ENCODE assay signal across 9 mouse cellular contexts in the genomic region with DNA sequence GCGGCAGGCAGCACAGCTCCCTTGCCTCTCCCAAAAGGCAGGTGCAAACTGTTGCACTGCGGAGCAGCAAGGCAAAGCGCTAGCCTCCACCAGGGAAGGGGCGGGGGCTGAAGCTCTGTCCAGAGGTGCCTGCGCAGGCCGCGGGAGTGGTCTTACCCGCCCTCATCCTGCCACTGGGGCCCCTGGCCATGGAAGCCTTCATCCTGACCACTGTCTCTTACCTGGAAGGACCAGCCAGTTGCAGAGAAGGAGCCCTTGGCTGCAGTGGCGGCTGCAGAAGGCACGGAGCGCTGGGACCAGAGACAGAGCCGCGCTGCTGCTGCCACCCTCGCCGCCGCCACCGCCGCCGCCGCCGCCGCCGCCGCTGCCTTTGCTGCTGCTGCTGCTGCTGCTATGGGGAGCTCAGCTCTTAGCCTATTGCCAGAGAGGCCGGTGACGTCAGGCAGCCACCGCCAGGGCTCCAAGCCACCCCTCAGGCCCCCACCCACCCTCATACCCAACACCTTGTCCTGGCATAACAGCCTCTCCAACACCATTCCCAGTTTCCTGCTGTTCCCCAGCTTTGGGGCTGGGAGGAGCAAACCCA. TPM values are rescaled to one million over a fixed set of nuclear protein-coding genes. Genes with fewer than 3 reads are reported as not detected.
DNase-seq lines count a peak whose midpoint lies in the region; ATAC-seq lines count a peak whose summit lies in the region.
"Had no signal": no experiment of that assay in that cellular context is flagged by ENCODE, and none has a peak within 500 bp of the region (broad histone marks: within the 10 kb centered on the region; RNA-seq: fewer than 3 reads in every experiment).

Gene AI593442 (minus strand): TSS at position 419 of the 586 bp plus-strand sequence.

- intact Hi-C loops in left cerebral cortex, postnatal 25 days (cut with DNase I): loop anchor here (2.0 to 10.0 kb wide), 8 partner anchors 59 to 538 kb away; no protein-coding TSS in a partner anchor

- peak; percentile 76 for ATAC-seq in embryonic facial prominence, embryonic 11.5 days (replicated peaks; ENCODE audit: insufficient number of reproducible peaks, low FRiP score, low TSS enrichment, low read depth)
- peak; percentile 93 for ATAC-seq in neural tube, embryonic 14.5 days (ENCODE audit: low read depth)

- H3K27me3 ChIP-seq in embryonic facial prominence, embryonic 11.5 days (ENCODE audit: control insufficient read depth, insufficient read depth, low read length): peaks cover 32% of the 10 kb centered on the region
- H3K27me3 ChIP-seq in hindbrain, embryonic 10.5 days (ENCODE audit: insufficient read depth, poor library complexity, severe bottlenecking): peaks cover 52% of the 10 kb centered on the region
- peaks cover 8% of the 10 kb centered on the region; the same call in 1 of the 2 replicates for H3K27me3 ChIP-seq in neural tube, embryonic 14.5 days (ENCODE audit: control insufficient read depth, insufficient read depth, low read length)

- H3K9ac ChIP-seq in embryonic facial prominence, embryonic 11.5 days (replicated peaks; ENCODE audit: low read length): peak within 1 kb of the TSS; percentile 37; the same call in 1 of the 2 replicates
- peak within 1 kb of the TSS; percentile 80 for H3K9ac ChIP-seq in neural tube, embryonic 14.5 days (replicated peaks; ENCODE audit: low read depth, low read length)
- H3K9ac ChIP-seq: liver, embryonic 14.5 days had no signal

- peak within 1 kb of the TSS; percentile 47 for H3K4me3 ChIP-seq in embryonic facial prominence, embryonic 11.5 days (ENCODE audit: low read depth, low read length)
- peak within 1 kb of the TSS; percentile 62 for H3K4me3 ChIP-seq in hindbrain, embryonic 10.5 days
- peak within 1 kb of the TSS; percentile 64 for H3K4me3 ChIP-seq in neural tube, embryonic 14.5 days (ENCODE audit: low read depth, low read length)

- peaks cover 6% of the 10 kb centered on the region for H3K4me1 ChIP-seq in embryonic facial prominence, embryonic 11.5 days (ENCODE audit: control insufficient read depth, insufficient read depth, low read length)
- H3K4me1 ChIP-seq in hindbrain, embryonic 10.5 days (replicated peaks): peaks cover 31% of the 10 kb centered on the region
- H3K4me1 ChIP-seq in neural tube, embryonic 14.5 days (ENCODE audit: control insufficient read depth, insufficient read depth, low read length): peaks cover 15% of the 10 kb centered on the region

- WGBS in embryonic facial prominence, embryonic 11.5 days: 0% methylated on average over 14 of the region's 27 CpGs
- under 1% methylated on average over 26 of the region's 27 CpGs for WGBS in hindbrain, embryonic 10.5 days
- WGBS in neural tube, embryonic 14.5 days: 0% methylated on average over 22 of the region's 27 CpGs

- H3K36me3 ChIP-seq in embryonic facial prominence, embryonic 11.5 days (replicated peaks; ENCODE audit: control insufficient read depth, insufficient read depth, low read depth, low read length): no peaks in the 10 kb centered on the region
- H3K36me3 ChIP-seq in hindbrain, embryonic 10.5 days: no peaks in the 10 kb centered on the region
- H3K36me3 ChIP-seq in neural tube, embryonic 14.5 days (ENCODE audit: control insufficient read depth, insufficient read depth, low read length): no peaks in the 10 kb centered on the region

- peak within 1 kb of the TSS; percentile 86 for H3K4me2 ChIP-seq in embryonic facial prominence, embryonic 11.5 days (ENCODE audit: low read depth, low read length)
- H3K4me2 ChIP-seq in neural tube, embryonic 14.5 days (ENCODE audit: low read depth, low read length): peak within 1 kb of the TSS; percentile 80

- DNase-seq in kidney, postnatal 10 days: peak; percentile 21
- no peak for DNase-seq in kidney, adult 8-10 months
- peak; percentile 47 for DNase-seq in embryonic facial prominence, embryonic 11.5 days (ENCODE audit: low spot score)
- DNase-seq in hindbrain, embryonic 10.5 days (ENCODE audit: low spot score): peak; percentile 73
- peak; percentile 76 to 87 for DNase-seq in left cerebral cortex, postnatal 25 days (ENCODE audit: low spot score in 2 of 2)
- DNase-seq in gastrocnemius, adult 8-10 months (ENCODE audit: low spot score in 2 of 2): no peak
- DNase-seq in adrenal gland, adult 18-20 months (ENCODE audit: low spot score in 2 of 2): no peak

- H3K27ac ChIP-seq in embryonic facial prominence, embryonic 11.5 days (replicated peaks; ENCODE audit: low read depth, low read length): no peak within 1 kb of the TSS
- peak within 1 kb of the TSS; percentile 71 for H3K27ac ChIP-seq in hindbrain, embryonic 10.5 days
- H3K27ac ChIP-seq in neural tube, embryonic 14.5 days (ENCODE audit: low read depth, low read length): peak within 1 kb of the TSS; percentile 79
- H3K27ac ChIP-seq: liver, embryonic 14.5 days had no signal

- H3K9me3 ChIP-seq in embryonic facial prominence, embryonic 11.5 days (replicated peaks; ENCODE audit: control insufficient read depth, low read length): no peaks in the 10 kb centered on the region
- no peaks in the 10 kb centered on the region for H3K9me3 ChIP-seq in hindbrain, embryonic 10.5 days
- no peaks in the 10 kb centered on the region for H3K9me3 ChIP-seq in neural tube, embryonic 14.5 days (ENCODE audit: control insufficient read depth, low read length)

RNA-seq across cellular contexts. Expression of gene AI593442, which starts in this region (rescaled TPM):
- 1.7 and 2.0 TPM in 2 replicates for polyA plus RNA-seq in embryonic facial prominence, embryonic 11.5 days (2014; fragmentation: Nextera tagmentation; extraction: Ambion mirVana)
- 1.2 and 3.2 TPM in 2 replicates for polyA plus RNA-seq in hindbrain, embryonic 10.5 days (2016; fragmentation: Nextera tagmentation; extraction: Ambion mirVana)
- 100 to 1,000 TPM; 158 to 187 TPM for total RNA-seq in left cerebral cortex, postnatal 25 days (2021)
- polyA plus RNA-seq in neural tube, embryonic 14.5 days (2014; fragmentation: Nextera tagmentation; extraction: Ambion mirVana): 69.3 and 94.9 TPM in 2 replicates
- total RNA-seq in gastrocnemius, adult 8-10 months (2022): 1 to 10 TPM; 1.4 to 1.6 (median 1.5) TPM
- not detected for total RNA-seq in adrenal gland, adult 18-20 months (2021)

Comparison
In these comparisons a context has a peak if more than half of its experiments do, and no peak if none do; other contexts are left out.
1. RNA of gene AI593442 (total RNA-seq): 158 to 187 TPM in left cerebral cortex, postnatal 25 days; 1.4 to 1.6 TPM in gastrocnemius, adult 8-10 months and not detected in adrenal gland, adult 18-20 months; every median in the first group is over 10 times any median in the second.
2. RNA of gene AI593442 (polyA plus RNA-seq): 69.3 to 94.9 TPM in neural tube, embryonic 14.5 days; 1.2 to 3.2 TPM in hindbrain, embryonic 10.5 days and 1.7 to 2.0 TPM in embryonic facial prominence, embryonic 11.5 days; every median in the first group is over 10 times any median in the second.
3. DNase-seq: peak in kidney, postnatal 10 days (single experiment), embryonic facial prominence, embryonic 11.5 days (single experiment), hindbrain, embryonic 10.5 days (single experiment) and left cerebral cortex, postnatal 25 days (2 of 2); none in kidney, adult 8-10 months (0 of 2), gastrocnemius, adult 8-10 months (0 of 2) and adrenal gland, adult 18-20 months (0 of 2).
4. Peak in every context shown above with its lines, with median percentiles within 50 percentile points of each other: H3K4me3 ChIP-seq.